Mouse (Mus musculus) naive thymus-derived CD4-positive, alpha-beta T cell, adult 5 months (primary cell): ENCODE results near the gene Prpf3. TPM values are rescaled to one million over a fixed set of nuclear protein-coding genes. Genes with fewer than 3 reads are reported as not detected.

ENCODE experiments used
- polyA plus RNA-seq: library from polyadenylated mRNA; unstranded; fragments of 100-300 nt; shearing (Covaris generic); gene quantifications from one replicate; pipeline ENCODE4 v1.2.1, GENCODE M21; 2017

Gene Prpf3
- polyA plus RNA-seq = 52.1 TPM

GRCm38 (mm10) chr3:95855502-95856089, at the start of gene Prpf3:
Gene Prpf3, minus strand, starts transcription at chr3:95855885.

DNA sequence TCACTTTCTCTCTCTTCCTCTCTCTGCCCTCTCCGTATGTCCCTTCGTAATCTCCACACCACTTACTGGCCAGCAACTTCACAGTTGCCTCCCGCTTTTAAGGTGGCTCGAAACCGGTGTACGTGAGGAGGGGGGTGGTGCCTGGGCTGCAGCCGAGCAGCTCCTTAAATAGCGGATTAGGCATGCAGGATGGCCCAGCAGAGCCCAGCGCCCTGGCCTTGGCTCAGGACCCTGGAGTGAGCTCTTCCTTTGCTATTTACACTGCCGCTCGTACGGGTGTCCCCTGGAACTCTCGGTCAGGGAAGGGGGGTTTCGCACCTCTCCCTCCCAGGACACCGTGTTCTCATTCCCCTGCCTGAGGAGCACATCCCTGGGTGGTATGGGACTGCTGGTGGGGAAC, 48.9 kb upstream of the Prpf3 start, which contains the start of gene Car14:
Car14 (minus strand) TSS at position 124 of the 400 bp plus-strand sequence.

GRCm38 (mm10) chr3:95893606-95894316, 38.1 kb upstream of the Prpf3 start, which contains the start of gene Aph1a:
Gene Aph1a, plus strand, starts transcription at chr3:95893969.

GRCm38 (mm10) chr3:95891211-95892065, 35.8 kb upstream of the Prpf3 start, which contains the start of gene BC028528:
Gene BC028528, minus strand, starts transcription at chr3:95892005.

GRCm38 (mm10) chr3:95881979-95882815, 26.5 kb upstream of the Prpf3 start, which contains the start of gene Ciart:
Gene Ciart, minus strand, starts transcription at chr3:95882251.

GRCm38 (mm10) chr3:95871392-95871867, 15.7 kb upstream of the Prpf3 start, which contains the start of gene Mrps21:
Gene Mrps21, minus strand, starts transcription at chr3:95871519.

DNA sequence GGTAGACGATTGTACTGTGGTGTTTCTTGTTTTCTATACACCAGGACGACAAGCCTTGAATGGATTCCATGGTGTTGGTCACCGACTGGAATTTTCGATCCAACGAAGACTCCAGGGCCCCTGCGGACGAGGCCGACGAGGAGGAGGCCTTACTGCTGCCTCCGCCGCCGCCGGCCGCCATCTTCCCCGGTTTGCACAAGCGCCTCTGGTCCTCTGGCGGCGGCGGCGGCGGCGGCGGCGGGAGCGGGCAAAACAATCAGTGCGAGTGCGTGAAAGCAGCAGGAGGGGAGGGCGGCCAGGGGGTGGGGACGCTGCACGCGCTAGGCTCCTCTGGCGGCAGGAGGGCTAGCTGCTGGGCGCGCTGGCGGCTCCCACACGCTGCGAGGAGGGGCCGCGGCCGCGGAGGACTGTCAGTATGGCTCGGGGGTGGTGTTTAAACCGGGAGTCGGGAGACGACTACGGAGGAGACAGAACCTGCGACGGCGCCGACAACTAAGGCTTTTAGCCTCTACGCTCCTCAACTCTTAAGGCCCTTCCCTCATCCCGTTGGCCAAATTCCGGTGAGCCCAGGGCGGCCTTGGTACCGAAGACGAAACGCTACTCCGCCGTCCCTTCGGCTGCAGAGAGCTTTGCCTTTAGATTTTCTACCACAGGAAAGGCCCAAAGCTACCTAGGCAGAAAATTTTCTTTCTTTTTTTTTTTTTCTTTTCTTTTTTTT, 37.0 kb downstream of the Prpf3 start, which contains the start of gene Rprd2:
Rprd2 (minus strand) TSS at position 293 of the 718 bp plus-strand sequence.

Other genes starting within 250 kb of the Prpf3 start
- 122 TPM for gene Ensa, start 230.9 kb downstream of the Prpf3 start, polyA plus RNA-seq
- 715 TPM for gene Mcl1, start 197.1 kb downstream of the Prpf3 start, polyA plus RNA-seq
- gene Adamtsl4, start 168.0 kb downstream of the Prpf3 start, polyA plus RNA-seq = 8.3 TPM
- gene Ecm1, start 116.3 kb downstream of the Prpf3 start, polyA plus RNA-seq = 95.4 TPM
- gene Tars2, start 95.7 kb downstream of the Prpf3 start, polyA plus RNA-seq = 60.4 TPM
- gene Rprd2, start 37.0 kb downstream of the Prpf3 start, polyA plus RNA-seq = 60.5 TPM
- 99.3 TPM for gene Mrps21, start 15.6 kb upstream of the Prpf3 start, polyA plus RNA-seq
- gene Ciart, start 26.4 kb upstream of the Prpf3 start, polyA plus RNA-seq = 16.8 TPM
- gene BC028528, start 36.1 kb upstream of the Prpf3 start, polyA plus RNA-seq = not detected
- gene Aph1a, start 38.1 kb upstream of the Prpf3 start, polyA plus RNA-seq = 26.9 TPM
- not detected for gene Car14, start 48.8 kb upstream of the Prpf3 start, polyA plus RNA-seq
- 243 TPM for gene Anp32e, start 73.4 kb upstream of the Prpf3 start, polyA plus RNA-seq
- 4.0 TPM for gene Plekho1, start 140.1 kb upstream of the Prpf3 start, polyA plus RNA-seq
- 15.4 TPM for gene Vps45, start 202.6 kb upstream of the Prpf3 start, polyA plus RNA-seq
- 14.3 TPM for gene Otud7b, start 248.6 kb upstream of the Prpf3 start, polyA plus RNA-seq